Mouse (Mus musculus) embryonic facial prominence, embryonic 10.5 days (tissue): ENCODE results near the gene Ppp4r1. TPM values are rescaled to one million over a fixed set of nuclear protein-coding genes. Genes with fewer than 3 reads are reported as not detected.

Experiments
- DNase-seq: peaks from one replicate; pipeline ENCODE4 v3.0.0-alpha.2; 2017; ENCODE audit warnings: low spot score
- H3K27ac ChIP-seq: fragments of 300-500 bp; sonication (generic); replicated peaks from 2 replicates; pipeline ENCODE4 v1.5.1; 2016; ENCODE audit warnings: mild to moderate bottlenecking
- H3K27me3 ChIP-seq: fragments of 300-500 bp; sonication (generic); replicated peaks from 2 replicates; pipeline ENCODE4 v1.6.1; 2016; ENCODE audit warnings: low read depth, mild to moderate bottlenecking; ENCODE audit not compliant: poor library complexity, severe bottlenecking
- H3K36me3 ChIP-seq: fragments of 300-500 bp; sonication (generic); replicated peaks from 2 replicates; pipeline ENCODE4 v1.6.1; 2016; ENCODE audit warnings: mild to moderate bottlenecking, moderate library complexity
- H3K4me1 ChIP-seq: fragments of 300-500 bp; sonication (generic); 2 replicates; pipeline ENCODE4 v1.6.1; 2016
- H3K4me3 ChIP-seq: fragments of 300-500 bp; sonication (generic); 2 replicates; pipeline ENCODE4 v1.5.1; 2016; ENCODE audit warnings: mild to moderate bottlenecking, moderate library complexity
- H3K9me3 ChIP-seq: fragments of 300-500 bp; sonication (generic); 2 replicates; pipeline ENCODE4 v1.6.1; 2016; ENCODE audit warnings: mild to moderate bottlenecking
- WGBS: fragments of 180-500 bp; shearing (Covaris S2); methylation state at CpG from one replicate; pipeline ENCODE4 v1.1.7; 2016; 5-methylcytosine and 5-hydroxymethylcytosine counted together
- polyA plus RNA-seq: library from polyadenylated mRNA; unstranded; fragments of >200 nt; fragmentation: Nextera tagmentation; extraction: Ambion mirVana; gene quantifications from 2 replicates; pipeline ENCODE4 v1.2.1, GENCODE M21; 2016

Ppp4r1 gene
- polyA plus RNA-seq, 1 experiment from 2014 or later: 61.4 TPM

- H3K4me3 ChIP-seq: no peak overlapping the region
Observed at GRCm38 (mm10) chr17:65794096-65794850, 11.9 kb downstream of the Ppp4r1 start.

DNA sequence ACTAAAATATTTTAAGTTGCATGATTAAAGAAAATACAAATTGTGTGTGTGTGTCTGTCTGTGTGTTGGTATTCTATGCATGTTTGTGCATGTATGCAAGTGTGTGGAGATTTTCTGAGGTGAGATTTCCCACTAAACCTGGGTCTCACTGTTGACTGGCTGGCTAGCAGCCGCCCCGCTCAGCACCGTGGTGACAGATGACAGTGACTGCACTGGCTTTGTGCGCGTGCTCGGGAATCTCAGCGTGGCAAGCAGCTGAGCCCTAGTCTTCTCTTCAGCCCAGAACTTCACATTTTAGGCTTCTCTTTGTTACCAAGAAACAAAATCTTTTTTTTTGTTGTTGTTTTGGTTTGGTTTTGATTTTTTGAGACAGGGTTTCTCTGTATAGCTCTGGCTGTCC lies 13.7 kb downstream of the Ppp4r1 start:
- Histone ChIP-seq H3K36me3 (peaks cover 18% of the 10 kb centered on the region), H3K4me1 (0 out of 2 replicates have a peak, but pooled peaks cover 2% of the 10 kb centered on the region), H3K9me3 (no peaks in the 10 kb centered on the region), H3K27ac (no peak overlapping the region), H3K27me3 (no peaks in the 10 kb centered on the region), H3K4me3 (no peak overlapping the region)
- WGBS: 95% methylated on average over 7 of the region's 7 CpGs
- DNase-seq: no peak

More at GRCm38 (mm10) chr17:65794096-65794850, 11.9 kb downstream of the Ppp4r1 start:
- Histone ChIP-seq H3K4me1 (0 out of 2 replicates have a peak, but pooled peaks cover 2% of the 10 kb centered on the region), H3K27ac (no peak overlapping the region), H3K27me3 (no peaks in the 10 kb centered on the region), H3K36me3 (peaks cover 27% of the 10 kb centered on the region), H3K9me3 (no peaks in the 10 kb centered on the region)
- WGBS: 86% methylated on average over 13 of the region's 13 CpGs
- no peak for DNase-seq

- no peak for DNase-seq
- H3K27me3 ChIP-seq: no peaks in the 10 kb centered on the region
- H3K4me3 ChIP-seq: no peak overlapping the region
- H3K36me3 ChIP-seq: peaks cover 26% of the 10 kb centered on the region
- H3K27ac ChIP-seq: no peak overlapping the region
- WGBS: 83% methylated on average over 4 of the region's 4 CpGs
- H3K4me1 ChIP-seq: 0 out of 2 replicates have a peak, but pooled peaks cover 2% of the 10 kb centered on the region
- H3K9me3 ChIP-seq: no peaks in the 10 kb centered on the region
Observed at GRCm38 (mm10) chr17:65798446-65798845, 16.1 kb downstream of the Ppp4r1 start.

DNA sequence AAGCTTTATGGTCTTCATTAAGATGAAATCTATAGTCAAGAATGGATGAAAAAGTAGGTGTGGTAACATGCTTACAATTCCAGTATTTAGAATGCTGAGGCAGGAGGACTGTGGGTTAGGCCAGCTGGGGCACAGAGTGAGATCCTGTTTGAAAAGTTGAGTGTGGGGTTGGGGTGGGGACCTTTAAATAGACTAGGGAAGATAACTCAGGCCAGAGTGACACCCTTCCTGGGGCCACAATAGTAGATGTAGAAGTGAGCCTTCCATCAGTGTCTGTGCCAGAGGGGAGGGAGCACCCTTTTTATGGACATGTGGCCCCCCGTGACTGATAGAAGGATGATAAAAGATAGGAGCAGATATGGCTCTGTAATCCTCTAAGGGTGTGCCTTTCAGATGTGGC lies 17.0 kb downstream of the Ppp4r1 start:
- Histone ChIP-seq H3K9me3 (no peaks in the 10 kb centered on the region), H3K4me3 (no peak overlapping the region), H3K27ac (no peak overlapping the region), H3K4me1 (no peaks in the 10 kb centered on the region), H3K36me3 (peaks cover 31% of the 10 kb centered on the region), H3K27me3 (no peaks in the 10 kb centered on the region)
- no peak for DNase-seq
- WGBS: 92% methylated on average over 1 of the region's 1 CpGs

GRCm38 (mm10) chr17:65800451-65800850 lies 18.1 kb downstream of the Ppp4r1 start:
- peaks cover 28% of the 10 kb centered on the region for H3K36me3 ChIP-seq
- no peaks in the 10 kb centered on the region for H3K9me3 ChIP-seq
- DNase-seq: no peak
- no peaks in the 10 kb centered on the region for H3K4me1 ChIP-seq
- no peak overlapping the region for H3K27ac ChIP-seq
- no peak overlapping the region for H3K4me3 ChIP-seq
- WGBS: 96% methylated on average over 6 of the region's 6 CpGs
- H3K27me3 ChIP-seq: no peaks in the 10 kb centered on the region

- H3K4me1 ChIP-seq: no peaks in the 10 kb centered on the region
- H3K36me3 ChIP-seq: peaks cover 38% of the 10 kb centered on the region
- no peak overlapping the region for H3K27ac ChIP-seq
- DNase-seq: no peak
- 86% methylated on average over 4 of the region's 4 CpGs for WGBS
- H3K4me3 ChIP-seq: no peak overlapping the region
- no peaks in the 10 kb centered on the region for H3K9me3 ChIP-seq
- H3K27me3 ChIP-seq: no peaks in the 10 kb centered on the region
Observed at GRCm38 (mm10) chr17:65802026-65802425, 19.7 kb downstream of the Ppp4r1 start.

GRCm38 (mm10) chr17:65805966-65806365 lies 23.6 kb downstream of the Ppp4r1 start:
- DNase-seq: no peak
- Histone ChIP-seq H3K4me1 (no peaks in the 10 kb centered on the region), H3K4me3 (no peak overlapping the region), H3K36me3 (peaks cover 66% of the 10 kb centered on the region), H3K9me3 (no peaks in the 10 kb centered on the region), H3K27me3 (no peaks in the 10 kb centered on the region), H3K27ac (no peak overlapping the region)
- 85% methylated on average over 4 of the region's 4 CpGs for WGBS

DNA sequence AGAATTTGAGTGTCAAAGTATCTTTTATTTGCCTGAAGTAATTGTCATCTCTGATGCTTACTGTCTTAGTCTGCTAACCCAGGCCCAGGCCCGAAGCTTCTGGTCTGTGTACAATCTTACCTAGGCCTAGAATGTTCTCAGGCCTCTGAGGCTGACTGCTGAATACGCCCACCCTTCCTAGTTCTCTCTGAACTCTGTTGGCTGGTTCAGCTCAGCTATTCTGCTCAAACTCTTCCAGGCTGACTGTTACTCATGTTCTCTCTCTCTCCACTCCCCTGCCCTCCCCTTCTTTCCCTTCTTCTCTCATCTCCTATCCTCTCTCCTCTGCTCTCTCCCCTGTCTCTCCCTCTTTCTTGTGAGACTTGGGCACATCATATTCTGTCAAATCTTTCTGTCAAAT lies 24.0 kb downstream of the Ppp4r1 start:
- H3K36me3 ChIP-seq: peaks cover 71% of the 10 kb centered on the region
- WGBS: 90% methylated on average over 2 of the region's 2 CpGs
- H3K9me3 ChIP-seq: no peaks in the 10 kb centered on the region
- no peak overlapping the region for H3K27ac ChIP-seq
- no peaks in the 10 kb centered on the region for H3K4me1 ChIP-seq
- no peak overlapping the region for H3K4me3 ChIP-seq
- DNase-seq: no peak
- H3K27me3 ChIP-seq: no peaks in the 10 kb centered on the region

GRCm38 (mm10) chr17:65811032-65811431 lies 28.7 kb downstream of the Ppp4r1 start:
- no peak for DNase-seq
- no peaks in the 10 kb centered on the region for H3K9me3 ChIP-seq
- H3K36me3 ChIP-seq: peaks cover 85% of the 10 kb centered on the region
- H3K27ac ChIP-seq: no peak overlapping the region
- WGBS: 83% methylated on average over 5 of the region's 5 CpGs
- H3K4me1 ChIP-seq: no peaks in the 10 kb centered on the region
- H3K4me3 ChIP-seq: no peak overlapping the region
- no peaks in the 10 kb centered on the region for H3K27me3 ChIP-seq

- H3K27ac ChIP-seq: no peak overlapping the region
- DNase-seq: no peak
- H3K9me3 ChIP-seq: no peaks in the 10 kb centered on the region
- H3K27me3 ChIP-seq: no peaks in the 10 kb centered on the region
- no peaks in the 10 kb centered on the region for H3K4me1 ChIP-seq
- H3K36me3 ChIP-seq: peaks cover 94% of the 10 kb centered on the region
- 93% methylated on average over 8 of the region's 8 CpGs for WGBS
- H3K4me3 ChIP-seq: no peak overlapping the region
Observed at GRCm38 (mm10) chr17:65813763-65814162, 31.4 kb downstream of the Ppp4r1 start.

DNA sequence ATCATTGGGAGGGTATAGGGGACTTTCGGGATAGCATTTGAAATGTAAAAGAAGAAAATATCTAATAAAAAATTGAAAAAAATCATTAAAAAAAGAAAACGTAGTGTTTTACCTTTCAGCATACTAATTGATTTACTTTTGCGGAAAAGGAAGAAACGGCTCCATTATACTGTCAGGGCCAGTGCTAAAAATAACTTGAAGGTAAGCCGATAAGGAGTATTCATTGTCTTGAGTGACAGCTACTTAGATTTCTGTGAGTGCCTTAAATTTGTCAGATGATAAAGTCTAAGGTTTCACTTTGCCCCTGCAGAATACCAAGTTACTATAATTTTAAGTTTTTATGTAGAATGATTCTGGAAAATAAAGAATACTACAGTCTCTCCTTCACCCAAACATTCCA lies 37.8 kb downstream of the Ppp4r1 start:
- H3K9me3 ChIP-seq: no peaks in the 10 kb centered on the region
- H3K4me3 ChIP-seq: no peak overlapping the region
- WGBS: 87% methylated on average over 5 of the region's 5 CpGs
- H3K27me3 ChIP-seq: no peaks in the 10 kb centered on the region
- no peak for DNase-seq
- no peak overlapping the region for H3K27ac ChIP-seq
- H3K4me1 ChIP-seq: no peaks in the 10 kb centered on the region; the same call in 1 of the 2 replicates
- peaks cover 92% of the 10 kb centered on the region for H3K36me3 ChIP-seq

DNA sequence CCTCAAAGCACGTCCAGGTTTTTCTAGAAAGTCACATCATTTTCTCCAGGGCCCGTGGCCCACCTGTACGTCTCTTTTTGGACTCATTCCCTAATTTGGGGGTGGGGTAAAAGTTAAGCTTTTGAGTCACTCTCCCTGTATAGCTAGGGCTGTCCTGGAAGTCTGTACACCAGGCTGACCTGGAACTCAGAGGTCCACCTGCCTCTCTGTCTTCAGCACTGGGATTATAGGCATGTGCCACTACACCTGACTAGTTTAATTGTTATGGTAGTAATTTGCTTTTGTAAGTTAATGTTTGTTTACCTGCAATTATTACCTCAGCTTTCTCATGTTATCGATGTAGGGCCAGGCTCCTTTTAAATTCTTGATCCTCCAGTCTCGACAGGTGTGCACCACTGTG lies 40.0 kb downstream of the Ppp4r1 start:
- Histone ChIP-seq H3K4me3 (no peak overlapping the region), H3K36me3 (peaks cover 87% of the 10 kb centered on the region), H3K4me1 (no peaks in the 10 kb centered on the region; the same call in 1 of the 2 replicates), H3K27ac (no peak overlapping the region), H3K9me3 (no peaks in the 10 kb centered on the region), H3K27me3 (no peaks in the 10 kb centered on the region)
- no peak for DNase-seq
- 88% methylated on average over 5 of the region's 5 CpGs for WGBS

GRCm38 (mm10) chr17:65824246-65824645 lies 41.9 kb downstream of the Ppp4r1 start:
- no peak overlapping the region for H3K4me3 ChIP-seq
- WGBS: 93% methylated on average over 10 of the region's 10 CpGs
- H3K4me1 ChIP-seq: no peaks in the 10 kb centered on the region
- no peaks in the 10 kb centered on the region for H3K27me3 ChIP-seq
- H3K36me3 ChIP-seq: peaks cover 86% of the 10 kb centered on the region
- DNase-seq: no peak
- no peaks in the 10 kb centered on the region for H3K9me3 ChIP-seq
- H3K27ac ChIP-seq: no peak overlapping the region
